Mouse (Mus musculus): ENCODE data around the gene Nostrin. TPM values are rescaled to one million over a fixed set of nuclear protein-coding genes. Genes with fewer than 3 reads are reported as not detected.

Gene Nostrin
- total and polyA plus RNA-seq, 3 experiments: 1.4 to 6.7 (median 5.9) TPM

DNA sequence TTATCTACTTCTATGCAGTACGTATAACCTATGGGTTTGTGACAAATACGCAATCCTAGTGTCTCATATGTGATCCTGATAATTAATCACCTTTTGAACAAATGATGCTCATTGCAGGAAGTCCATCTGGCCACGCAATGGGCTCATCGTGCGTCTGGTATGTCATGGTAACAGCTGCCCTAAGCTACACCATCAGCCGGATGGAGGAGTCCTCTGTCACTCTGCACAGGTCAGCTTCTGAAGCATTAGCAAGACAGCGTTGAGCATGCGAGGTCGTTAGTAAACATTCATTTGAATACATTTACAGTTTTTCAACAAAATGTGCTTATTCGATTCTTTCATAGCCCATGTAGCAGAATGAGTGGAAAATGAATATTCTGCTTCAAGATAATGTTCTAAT, 87.2 kb downstream of the Nostrin start:
- 88% methylated on average over 10 of the region's 10 CpGs for WGBS
- TF ChIP-seq CTCF (IDR thresholded peaks at IDR 0.05) (no peak), EP300 (IDR thresholded peaks at IDR 0.05; ENCODE audit: insufficient read depth, low read depth, low read length) (no peak), POLR2A (IDR thresholded peaks at IDR 0.05; ENCODE audit: insufficient read depth, low read depth, low read length) (no peak)
- H3K36me3 ChIP-seq (ENCODE audit: control insufficient read depth, insufficient read depth, low read length): no peaks in the 10 kb centered on the region; the same call in 1 of the 2 replicates
- intact Hi-C loops (cut with DNase I): no loop called here
- H3K9ac ChIP-seq (ENCODE audit: low read depth, low read length): no peak overlapping the region
- no peaks in the 10 kb centered on the region for H3K27me3 ChIP-seq (ENCODE audit: control insufficient read depth, insufficient read depth, low read length)
- no peaks in the 10 kb centered on the region for H3K79me2 ChIP-seq (replicated peaks; ENCODE audit: control insufficient read depth, insufficient read depth, low read length)
- H3K4me3 ChIP-seq: no peak overlapping the region
- H3K27ac ChIP-seq: no peak overlapping the region
- H3K4me1 ChIP-seq (ENCODE audit: control insufficient read depth, insufficient read depth, low read length): no peaks in the 10 kb centered on the region
- no peak for DNase-seq

GRCm38 (mm10) chr2:69224724-69225123, 89.1 kb downstream of the Nostrin start:
- Histone ChIP-seq H3K4me3 (no peak overlapping the region), H3K36me3 (ENCODE audit: control insufficient read depth, insufficient read depth, low read length) (no peaks in the 10 kb centered on the region; the same call in 1 of the 2 replicates), H3K9ac (ENCODE audit: low read depth, low read length) (no peak overlapping the region), H3K27me3 (ENCODE audit: control insufficient read depth, insufficient read depth, low read length) (no peaks in the 10 kb centered on the region), H3K27ac (no peak overlapping the region), H3K79me2 (replicated peaks; ENCODE audit: control insufficient read depth, insufficient read depth, low read length) (no peaks in the 10 kb centered on the region), H3K4me1 (ENCODE audit: control insufficient read depth, insufficient read depth, low read length) (no peaks in the 10 kb centered on the region)
- intact Hi-C loops (cut with DNase I): no loop called here
- TF ChIP-seq CTCF (IDR thresholded peaks at IDR 0.05) (no peak), POLR2A (IDR thresholded peaks at IDR 0.05; ENCODE audit: insufficient read depth, low read depth, low read length) (no peak), EP300 (IDR thresholded peaks at IDR 0.05; ENCODE audit: insufficient read depth, low read depth, low read length) (no peak)
- no peak for DNase-seq
- 45% methylated on average over 2 of the region's 2 CpGs for WGBS

DNA sequence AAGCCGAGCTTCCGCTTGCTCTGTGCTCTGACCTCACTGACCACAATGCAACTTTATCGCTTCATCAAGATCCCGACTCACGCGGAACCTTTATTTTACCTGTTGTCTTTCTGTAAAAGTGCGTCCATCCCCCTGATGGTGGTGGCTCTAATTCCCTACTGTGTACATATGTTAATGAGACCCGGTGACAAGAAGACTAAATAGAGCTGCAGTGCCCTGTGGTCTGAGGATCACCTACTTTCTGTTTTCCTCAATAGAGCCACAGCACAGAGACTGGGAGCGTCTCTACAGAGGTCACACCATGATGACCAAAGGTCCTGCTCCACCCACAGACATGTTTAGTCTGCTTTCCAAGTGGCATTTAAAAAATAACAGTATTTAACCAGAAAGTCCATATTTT, 91.3 kb downstream of the Nostrin start:
- DNase-seq: no peak
- intact Hi-C loops (cut with DNase I): no loop called here
- Histone ChIP-seq H3K4me3 (no peak overlapping the region), H3K27ac (no peak overlapping the region), H3K9ac (ENCODE audit: low read depth, low read length) (no peak overlapping the region), H3K4me1 (ENCODE audit: control insufficient read depth, insufficient read depth, low read length) (no peaks in the 10 kb centered on the region), H3K79me2 (replicated peaks; ENCODE audit: control insufficient read depth, insufficient read depth, low read length) (no peaks in the 10 kb centered on the region), H3K27me3 (ENCODE audit: control insufficient read depth, insufficient read depth, low read length) (no peaks in the 10 kb centered on the region), H3K36me3 (ENCODE audit: control insufficient read depth, insufficient read depth, low read length) (no peaks in the 10 kb centered on the region; the same call in 1 of the 2 replicates)
- no peak for TF ChIP-seq POLR2A (IDR thresholded peaks at IDR 0.05; ENCODE audit: insufficient read depth, low read depth, low read length)
- no peak for TF ChIP-seq CTCF (IDR thresholded peaks at IDR 0.05)
- no peak for TF ChIP-seq EP300 (IDR thresholded peaks at IDR 0.05; ENCODE audit: insufficient read depth, low read depth, low read length)
- WGBS: 91% methylated on average over 9 of the region's 9 CpGs

- Histone ChIP-seq H3K36me3 (ENCODE audit: control insufficient read depth, insufficient read depth, low read length) (no peaks in the 10 kb centered on the region), H3K4me1 (ENCODE audit: control insufficient read depth, insufficient read depth, low read length) (no peaks in the 10 kb centered on the region), H3K79me2 (replicated peaks; ENCODE audit: control insufficient read depth, insufficient read depth, low read length) (no peaks in the 10 kb centered on the region), H3K4me3 (no peak overlapping the region), H3K27ac (no peak overlapping the region), H3K27me3 (ENCODE audit: control insufficient read depth, insufficient read depth, low read length) (no peaks in the 10 kb centered on the region), H3K9ac (ENCODE audit: low read depth, low read length) (no peak overlapping the region)
- 88% methylated on average over 6 of the region's 6 CpGs for WGBS
- TF ChIP-seq POLR2A (IDR thresholded peaks at IDR 0.05; ENCODE audit: insufficient read depth, low read depth, low read length): no peak
- no peak for TF ChIP-seq CTCF (IDR thresholded peaks at IDR 0.05)
- TF ChIP-seq EP300 (IDR thresholded peaks at IDR 0.05; ENCODE audit: insufficient read depth, low read depth, low read length): no peak
- DNase-seq: no peak
- intact Hi-C loops (cut with DNase I): no loop called here
These were observed 93.0 kb downstream of the Nostrin start for GRCm38 (mm10) chr2:69228635-69229034.

DNA sequence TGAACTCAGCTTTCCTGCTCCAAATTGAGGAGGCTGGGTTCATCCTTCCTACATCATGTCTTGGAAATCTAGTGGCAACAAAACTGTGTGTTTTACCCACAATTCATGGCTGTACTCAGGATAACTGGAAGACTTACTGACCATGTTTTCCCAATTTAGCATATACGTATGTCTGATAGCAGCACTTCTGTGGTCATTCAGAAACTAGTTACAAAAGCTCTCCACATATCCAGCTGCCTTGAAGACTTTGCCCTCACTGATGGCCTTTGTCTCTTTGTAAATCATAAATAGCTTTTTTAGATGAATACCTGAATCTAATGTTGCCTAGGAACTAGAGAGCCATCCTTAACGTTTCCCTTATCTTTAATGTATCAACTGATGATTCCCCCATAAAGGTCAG, 94.5 kb downstream of the Nostrin start:
- intact Hi-C loops (cut with DNase I): no loop called here
- no peaks in the 10 kb centered on the region for H3K27me3 ChIP-seq (ENCODE audit: control insufficient read depth, insufficient read depth, low read length)
- no peak overlapping the region for H3K9ac ChIP-seq (ENCODE audit: low read depth, low read length)
- no peaks in the 10 kb centered on the region for H3K79me2 ChIP-seq (replicated peaks; ENCODE audit: control insufficient read depth, insufficient read depth, low read length)
- H3K4me1 ChIP-seq (ENCODE audit: control insufficient read depth, insufficient read depth, low read length): no peaks in the 10 kb centered on the region
- no peaks in the 10 kb centered on the region for H3K36me3 ChIP-seq (ENCODE audit: control insufficient read depth, insufficient read depth, low read length)
- H3K27ac ChIP-seq: no peak overlapping the region
- no peak overlapping the region for H3K4me3 ChIP-seq
- TF ChIP-seq CTCF (IDR thresholded peaks at IDR 0.05) (no peak), POLR2A (IDR thresholded peaks at IDR 0.05; ENCODE audit: insufficient read depth, low read depth, low read length) (no peak), EP300 (IDR thresholded peaks at IDR 0.05; ENCODE audit: insufficient read depth, low read depth, low read length) (no peak)
- DNase-seq: no peak
- 80% methylated on average over 2 of the region's 2 CpGs for WGBS

GRCm38 (mm10) chr2:69232101-69232500, 96.5 kb downstream of the Nostrin start:
- intact Hi-C loops (cut with DNase I): no loop called here
- no peak overlapping the region for H3K9ac ChIP-seq (ENCODE audit: low read depth, low read length)
- no peaks in the 10 kb centered on the region for H3K36me3 ChIP-seq (ENCODE audit: control insufficient read depth, insufficient read depth, low read length)
- H3K27me3 ChIP-seq (ENCODE audit: control insufficient read depth, insufficient read depth, low read length): no peaks in the 10 kb centered on the region
- H3K4me1 ChIP-seq (ENCODE audit: control insufficient read depth, insufficient read depth, low read length): no peaks in the 10 kb centered on the region
- no peak overlapping the region for H3K4me3 ChIP-seq
- H3K79me2 ChIP-seq (replicated peaks; ENCODE audit: control insufficient read depth, insufficient read depth, low read length): no peaks in the 10 kb centered on the region
- DNase-seq: no peak
- TF ChIP-seq POLR2A (IDR thresholded peaks at IDR 0.05; ENCODE audit: insufficient read depth, low read depth, low read length): no peak
- no peak for TF ChIP-seq CTCF (IDR thresholded peaks at IDR 0.05)
- no peak for TF ChIP-seq EP300 (IDR thresholded peaks at IDR 0.05; ENCODE audit: insufficient read depth, low read depth, low read length)
- H3K27ac ChIP-seq: no peak overlapping the region

Measured in heart, adult 2 months (tissue).